Mouse (Mus musculus) brain, adult 2 months (tissue): ENCODE data around the gene Cx3cr1.

Experiments
- DNase-seq: peaks from one replicate; pipeline ENCODE4 v3.0.0; 2011; ENCODE audit warnings: low read depth, low spot score

The Cx3cr1 gene

GRCm38 (mm10) chr9:119976704-119977556 is 92.7 kb downstream of the Cx3cr1 start:
- no peak for DNase-seq

GRCm38 (mm10) chr9:119975286-119975685 is 94.4 kb downstream of the Cx3cr1 start:
- DNase-seq = no peak

DNA sequence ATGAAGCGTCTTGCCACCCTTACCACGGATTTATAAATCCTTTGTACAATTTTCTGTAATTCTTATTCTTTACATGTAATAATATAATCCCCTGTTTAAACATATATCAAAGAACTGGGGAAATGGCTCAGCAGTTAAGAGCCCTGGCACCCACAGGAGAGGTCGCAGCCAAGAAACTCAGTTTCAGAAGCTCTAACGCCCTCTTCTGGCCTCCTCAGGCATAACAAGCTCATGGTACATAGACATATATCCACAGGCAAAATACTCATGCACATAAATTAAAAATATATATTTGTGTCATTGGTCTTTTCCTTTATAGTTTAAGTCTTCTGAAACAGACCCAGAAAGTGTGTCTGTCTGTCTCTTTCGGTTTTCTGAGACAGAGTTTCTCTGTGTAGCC is 95.1 kb downstream of the Cx3cr1 start:
- DNase-seq = no peak

DNA sequence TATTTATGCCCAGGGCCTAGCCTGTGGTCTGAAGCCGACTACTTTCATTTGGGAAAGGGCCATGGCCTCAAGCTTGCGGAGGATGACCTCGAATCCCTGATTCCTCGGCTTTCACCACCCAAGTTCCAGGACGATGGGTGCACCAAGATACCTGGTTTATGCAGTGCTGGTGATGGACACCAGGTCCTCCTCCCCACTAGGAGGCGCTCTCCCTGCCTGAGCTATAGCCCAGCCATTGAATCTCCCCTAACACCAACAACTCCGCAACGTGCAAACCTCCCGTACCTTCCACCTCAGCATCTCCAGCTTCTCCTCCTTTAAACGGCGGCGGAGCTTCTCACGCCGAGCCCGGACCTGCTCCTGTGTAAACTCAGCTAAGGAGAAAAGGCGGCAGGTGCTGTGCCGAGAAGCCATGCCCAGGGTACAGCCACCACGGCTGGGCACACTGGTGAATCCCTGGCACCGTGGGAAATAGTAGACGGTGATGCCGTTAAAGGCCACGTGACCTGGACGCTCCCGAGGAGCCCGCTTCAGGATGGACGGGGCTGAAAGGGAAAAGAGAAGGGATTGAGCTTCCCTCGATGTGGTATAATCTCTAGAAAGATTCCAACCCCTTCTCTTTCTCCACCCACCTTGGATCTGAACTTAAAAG is 95.7 kb downstream of the Cx3cr1 start:
- peak; percentile 21 for DNase-seq

DNA sequence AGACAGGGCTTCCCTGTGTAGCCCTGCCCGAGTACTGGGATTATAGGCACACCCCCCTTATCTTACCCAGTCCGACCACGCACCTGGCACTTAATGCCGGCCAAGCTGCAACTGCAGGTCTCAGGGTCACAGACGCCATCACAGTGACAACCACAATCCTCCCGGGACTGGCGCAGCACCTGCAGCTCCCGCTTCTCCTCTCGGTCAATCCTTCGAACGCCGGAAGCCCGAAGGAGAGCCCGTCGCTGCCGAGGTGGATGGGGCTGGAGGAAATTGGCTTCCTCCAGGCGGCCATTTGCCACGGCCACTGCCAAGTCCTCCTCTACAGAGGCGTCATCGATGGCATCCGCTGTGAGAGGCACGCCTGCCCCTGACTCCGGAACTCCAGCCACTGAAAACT is 96.4 kb downstream of the Cx3cr1 start:
- no peak for DNase-seq

GRCm38 (mm10) chr9:119972582-119972981 is 97.1 kb downstream of the Cx3cr1 start:
- peak; percentile 75 for DNase-seq

- peak; percentile 27 for DNase-seq
Measured at GRCm38 (mm10) chr9:119972166-119972565, 97.5 kb downstream of the Cx3cr1 start.

DNA sequence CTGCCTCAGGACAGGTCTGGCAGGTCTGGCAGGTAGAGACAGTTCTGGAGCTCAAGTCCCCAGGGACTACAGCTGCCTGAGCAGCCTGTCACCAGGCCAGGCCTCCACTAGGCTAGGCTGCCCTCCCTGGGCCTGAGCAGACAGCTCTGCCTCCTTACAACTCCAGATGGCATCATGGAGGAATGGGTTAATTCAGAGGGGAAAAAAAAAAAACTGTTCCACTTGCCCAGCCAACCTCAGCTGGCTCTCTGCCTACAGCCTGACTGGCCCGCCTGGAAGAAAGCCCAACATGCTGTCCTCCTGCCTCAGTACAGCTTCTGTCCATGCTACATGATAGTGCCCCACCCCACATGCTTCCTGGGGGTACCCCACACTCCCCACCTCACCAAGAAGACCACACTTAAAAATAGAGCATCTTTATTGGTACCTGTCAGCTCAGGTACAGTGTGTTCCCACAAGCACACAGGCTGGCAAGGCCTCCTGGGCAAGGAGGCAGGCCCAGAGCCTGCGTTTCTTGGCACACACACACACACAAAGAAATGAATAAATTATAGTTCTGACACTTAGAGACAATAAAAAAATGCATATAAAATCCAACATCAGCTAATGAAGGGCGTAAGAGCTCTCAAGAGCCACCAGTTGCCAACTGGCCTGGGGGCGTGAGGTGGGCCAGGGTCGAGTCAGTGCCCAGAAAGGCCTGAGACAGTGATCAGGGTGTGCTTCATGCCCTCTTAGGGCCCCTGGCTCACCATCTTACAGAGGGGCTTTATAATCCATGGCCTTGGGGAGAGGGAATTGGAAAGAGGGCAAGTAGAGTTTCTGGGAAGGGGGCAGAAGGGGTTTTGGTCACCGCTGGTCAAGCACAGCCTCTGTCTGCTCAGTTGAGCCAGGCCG is 98.7 kb downstream of the Cx3cr1 start:
- DNase-seq = peak; percentile 87

GRCm38 (mm10) chr9:119970221-119970620 is 99.5 kb downstream of the Cx3cr1 start:
- peak; percentile 51 for DNase-seq

DNA sequence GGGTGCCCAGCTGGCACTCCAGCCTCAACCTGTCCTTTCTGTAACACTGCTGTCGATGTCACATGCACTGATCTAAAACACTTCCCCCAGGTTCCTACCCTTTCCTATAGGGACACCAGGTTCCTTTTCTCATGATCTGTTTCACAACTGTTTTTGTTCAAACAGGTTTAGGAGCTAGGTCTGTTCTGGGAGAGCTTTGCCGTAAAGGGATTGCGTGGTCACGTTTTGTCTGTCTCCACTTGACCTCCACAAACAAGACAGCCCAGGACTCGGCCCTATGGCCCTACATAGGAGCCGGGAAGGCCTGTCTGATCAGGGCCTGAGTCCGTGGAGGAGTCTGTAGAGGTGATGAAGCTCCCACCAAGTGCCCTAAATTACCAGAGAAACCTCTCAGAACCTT is 99.9 kb downstream of the Cx3cr1 start:
- DNase-seq = no peak

- DNase-seq = no peak
Measured at GRCm38 (mm10) chr9:119966221-119966910, 103.3 kb downstream of the Cx3cr1 start.

DNA sequence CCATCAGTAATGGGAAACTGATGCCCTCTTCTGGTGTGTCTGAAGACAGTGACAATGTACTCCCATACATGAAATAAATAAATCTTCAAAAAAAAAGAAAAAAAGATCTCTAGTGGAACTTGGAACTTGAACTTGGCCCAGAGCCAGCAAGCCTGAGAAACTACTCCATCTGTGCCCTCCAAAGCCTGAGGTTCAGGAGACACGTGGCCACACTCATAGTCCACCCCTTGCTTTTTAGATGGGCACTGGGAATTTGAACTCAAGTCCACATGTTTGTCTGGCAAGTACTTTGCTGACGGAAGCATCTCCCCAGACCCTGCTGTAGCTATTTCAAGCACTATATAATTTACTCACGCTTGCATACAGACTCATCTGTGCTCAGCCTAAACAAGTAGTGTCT is 104.5 kb downstream of the Cx3cr1 start:
- DNase-seq = no peak

- no peak for DNase-seq
Measured at GRCm38 (mm10) chr9:119964206-119964605, 105.5 kb downstream of the Cx3cr1 start.

- DNase-seq = peak; percentile 70
Measured at GRCm38 (mm10) chr9:119962987-119963667, 106.6 kb downstream of the Cx3cr1 start.

DNA sequence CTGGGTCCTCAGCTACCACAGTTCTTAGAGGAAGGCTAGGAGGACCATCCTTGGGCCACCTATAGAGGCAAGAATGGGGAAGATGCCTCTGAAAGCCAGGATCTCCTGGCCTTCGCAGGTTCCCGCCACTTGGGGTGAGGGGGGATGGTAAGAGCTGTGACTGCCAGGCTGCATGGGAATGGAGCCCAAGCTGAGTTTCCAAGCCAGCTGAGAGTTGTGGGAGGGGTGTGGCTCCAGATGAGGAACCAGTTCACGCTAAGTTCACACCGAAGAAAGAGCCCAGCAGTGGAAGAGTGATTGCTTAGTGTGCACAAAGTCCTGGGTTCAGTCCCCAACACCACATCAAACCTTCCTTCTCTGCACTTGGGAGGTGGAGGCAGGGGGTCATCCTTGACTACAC is 107.5 kb downstream of the Cx3cr1 start:
- DNase-seq = no peak

GRCm38 (mm10) chr9:119958835-119959234 is 110.8 kb downstream of the Cx3cr1 start:
- DNase-seq = no peak

DNA sequence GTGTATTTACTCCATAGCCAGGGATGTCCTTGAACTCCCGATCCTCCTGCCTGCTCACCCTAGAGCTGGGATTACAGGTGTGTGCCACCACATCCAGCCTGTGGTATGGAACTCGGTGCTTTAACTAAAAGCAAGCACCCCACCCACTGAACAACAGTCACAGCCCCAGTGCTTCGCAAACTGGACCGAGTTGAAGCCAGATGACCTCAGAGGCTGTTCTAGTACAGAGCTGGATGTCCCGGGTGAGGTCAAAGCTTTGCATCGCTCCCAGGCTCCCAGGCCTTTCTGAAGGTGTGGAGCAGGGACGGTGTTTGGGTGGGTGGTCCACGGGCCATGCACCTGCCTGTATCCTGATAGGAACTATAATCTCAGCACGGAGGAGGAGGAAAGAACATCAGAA is 118.3 kb downstream of the Cx3cr1 start:
- DNase-seq = no peak

- no peak for DNase-seq
Measured at GRCm38 (mm10) chr9:119950434-119950833, 119.2 kb downstream of the Cx3cr1 start.

DNA sequence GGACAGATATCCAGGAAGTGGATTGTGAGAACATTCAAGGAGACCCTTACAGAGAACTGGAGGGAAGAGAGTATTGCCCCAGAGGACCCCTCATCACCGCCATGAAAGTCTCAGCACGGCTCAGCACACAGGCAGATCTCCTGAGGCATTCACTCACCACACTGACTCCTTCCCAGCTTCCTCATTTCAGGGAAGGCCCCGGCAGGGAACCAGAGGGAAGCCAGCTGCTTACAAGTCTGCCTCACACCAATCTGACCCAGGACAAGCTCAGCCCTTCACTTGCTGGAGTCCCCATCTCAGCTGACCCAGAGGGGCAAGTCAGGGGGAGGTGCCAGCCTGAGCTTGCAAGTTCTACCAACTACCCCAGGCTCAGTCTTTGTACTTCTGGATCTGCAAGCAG is 120.9 kb downstream of the Cx3cr1 start:
- DNase-seq = no peak

DNA sequence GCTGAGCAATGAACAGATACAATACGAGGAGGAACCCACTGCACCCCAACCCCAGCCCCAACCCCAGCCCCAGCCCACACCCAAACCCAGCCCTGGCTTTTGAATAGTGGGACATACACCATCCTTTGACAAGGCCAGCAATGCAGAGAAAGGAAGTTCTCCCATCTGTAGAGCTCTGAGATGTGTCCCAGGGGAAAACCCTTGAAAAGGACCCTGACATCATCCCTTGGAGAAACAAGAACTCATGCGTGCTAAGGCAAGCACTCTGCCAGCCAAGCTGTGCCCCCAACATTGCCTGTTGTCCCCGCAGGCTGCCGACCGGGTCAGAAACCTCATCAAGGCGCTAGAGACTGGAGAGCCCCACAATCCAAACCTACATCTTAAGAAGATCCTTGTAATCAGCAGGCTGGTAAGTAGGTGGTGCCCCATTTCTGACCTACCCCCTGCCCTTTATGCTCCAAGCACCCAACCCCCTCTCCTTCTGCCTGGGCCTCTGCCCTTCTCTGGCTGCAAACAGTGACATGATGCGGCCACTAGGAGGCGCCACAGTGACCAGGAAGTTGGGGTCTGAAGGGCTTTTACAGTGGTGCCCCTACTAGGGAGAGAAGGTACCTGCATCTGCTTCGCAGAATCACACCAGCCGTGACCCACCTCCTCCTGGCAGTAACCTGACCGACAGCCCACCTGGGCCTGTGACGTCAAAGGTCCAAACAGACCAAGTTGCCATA is 124.3 kb downstream of the Cx3cr1 start:
- DNase-seq = no peak
